Mouse (Mus musculus) heart, embryonic 14.5 days (tissue): ENCODE measurements at regions not wholly inside any gene's neighbourhood (a gene's known extent, or its start where the extent isn't known, plus 50 kb on each side); places are given as distances from the start of the nearest gene placed in this dataset.

Source experiments
- ATAC-seq: fragments of 200-750 bp; cut with Nextera tagmentation; 2 replicates; pipeline ENCODE4 v1.8.0; 2017; ENCODE audit warnings: low read depth, moderate TSS enrichment; ENCODE audit not compliant: insufficient number of reproducible peaks, insufficient read depth, low FRiP score
- H3K27ac ChIP-seq, 2 experiments: fragments of 200-500 bp in 1 of 2; fragments of 300-500 bp in 1 of 2; sonication (generic) in 1 of 2; replicated peaks in 1 of 2; 2 replicates each; pipeline ENCODE4 v1.5.1; 2012 to 2014; ENCODE audit warnings: low read depth in 2 of 2, low read length in 2 of 2, control low read depth in 1 of 2, mild to moderate bottlenecking in 1 of 2, mixed read lengths in 1 of 2; ENCODE audit not compliant: control insufficient read depth in 1 of 2, insufficient read depth in 1 of 2
- H3K27me3 ChIP-seq: fragments of 300-500 bp; sonication (generic); 2 replicates; pipeline ENCODE4 v1.6.1; 2014; ENCODE audit warnings: mild to moderate bottlenecking, low read length, control low read depth; ENCODE audit not compliant: control insufficient read depth, insufficient read depth
- H3K36me3 ChIP-seq: fragments of 300-500 bp; sonication (generic); 2 replicates; pipeline ENCODE4 v1.6.1; 2014; ENCODE audit warnings: mild to moderate bottlenecking, control low read depth, low read length, mixed read lengths; ENCODE audit not compliant: control insufficient read depth, insufficient read depth
- H3K4me1 ChIP-seq, 2 experiments: fragments of 200-500 bp in 1 of 2; fragments of 300-500 bp in 1 of 2; sonication (generic) in 1 of 2; 2 replicates each; pipeline ENCODE4 v1.6.1; 2012 to 2014; ENCODE audit warnings: low read length in 2 of 2, control low read depth in 1 of 2, mixed read lengths in 1 of 2; ENCODE audit not compliant: control insufficient read depth in 2 of 2, insufficient read depth in 2 of 2
- H3K4me2 ChIP-seq: fragments of 300-500 bp; sonication (generic); 2 replicates; pipeline ENCODE4 v1.6.1; 2014; ENCODE audit warnings: mild to moderate bottlenecking, low read length
- H3K4me3 ChIP-seq, 2 experiments: fragments of 200-500 bp in 1 of 2; fragments of 300-500 bp in 1 of 2; sonication (generic) in 1 of 2; 2 replicates each; pipeline ENCODE4 v1.5.1; 2012 to 2014; ENCODE audit warnings: low read length in 2 of 2, mild to moderate bottlenecking in 2 of 2, control low read depth in 1 of 2, low read depth in 1 of 2, moderate library complexity in 1 of 2; ENCODE audit not compliant: control insufficient read depth in 1 of 2, insufficient read depth in 1 of 2
- H3K9ac ChIP-seq: fragments of 300-500 bp; sonication (generic); 2 replicates; pipeline ENCODE4 v1.6.1; 2014; ENCODE audit warnings: mild to moderate bottlenecking, low read length
- H3K9me3 ChIP-seq: fragments of 300-500 bp; sonication (generic); 2 replicates; pipeline ENCODE4 v1.6.1; 2016; ENCODE audit warnings: low read length, control low read depth; ENCODE audit not compliant: control insufficient read depth
- WGBS: fragments of 180-500 bp; shearing (Covaris S2); extraction: QIAGEN DNeasy Blood & Tissue Kit; methylation state at CpG from one replicate; pipeline ENCODE4 v1.1.7; 2014; 5-methylcytosine and 5-hydroxymethylcytosine counted together

- Histone ChIP-seq H3K9me3 (no peaks in the 10 kb centered on the region), H3K4me1 (peaks cover 0 to 4% of the 10 kb centered on the region in 2 experiments; a peak in 2 of 4 replicates), H3K36me3 (no peaks in the 10 kb centered on the region), H3K4me3 (no peak overlapping the region), H3K27ac (no peak overlapping the region), H3K4me2 (no peak overlapping the region), H3K9ac (no peak overlapping the region), H3K27me3 (no peaks in the 10 kb centered on the region)
- ATAC-seq: no peak
- 83% methylated on average over 5 of the region's 5 CpGs for WGBS
Measured at GRCm38 (mm10) chr9:23136511-23136910, 86.4 kb upstream of the Bmper start.

GRCm38 (mm10) chr9:23137682-23138210 lies 85.1 kb upstream of the Bmper start:
- Histone ChIP-seq H3K36me3 (no peaks in the 10 kb centered on the region), H3K9ac (no peak overlapping the region), H3K4me2 (no peak overlapping the region), H3K9me3 (no peaks in the 10 kb centered on the region), H3K27me3 (no peaks in the 10 kb centered on the region), H3K27ac (no peak overlapping the region; a peak in 1 of 4 replicates), H3K4me3 (no peak overlapping the region), H3K4me1 (peaks cover 0 to 4% of the 10 kb centered on the region in 2 experiments; a peak in 2 of 4 replicates)
- 45% methylated on average over 5 of the region's 5 CpGs for WGBS
- no peak for ATAC-seq

- H3K4me3 ChIP-seq: no peak overlapping the region
- H3K9me3 ChIP-seq: no peaks in the 10 kb centered on the region
- ATAC-seq: no peak
- WGBS: 83% methylated on average over 4 of the region's 4 CpGs
- H3K4me2 ChIP-seq: no peak overlapping the region
- peaks cover 0 to 2% of the 10 kb centered on the region in 2 experiments; a peak in 1 of 4 replicates for H3K4me1 ChIP-seq
- H3K36me3 ChIP-seq: no peaks in the 10 kb centered on the region
- H3K9ac ChIP-seq: no peak overlapping the region
- H3K27ac ChIP-seq: no peak overlapping the region
- no peaks in the 10 kb centered on the region for H3K27me3 ChIP-seq
Measured at GRCm38 (mm10) chr9:23139580-23140162, 83.2 kb upstream of the Bmper start.

- Histone ChIP-seq H3K9me3 (no peaks in the 10 kb centered on the region), H3K27ac (no peak overlapping the region), H3K9ac (no peak overlapping the region), H3K4me1 (no peaks in the 10 kb centered on the region), H3K4me3 (no peak overlapping the region), H3K27me3 (no peaks in the 10 kb centered on the region), H3K36me3 (no peaks in the 10 kb centered on the region), H3K4me2 (no peak overlapping the region)
- ATAC-seq: no peak
- WGBS: 78% methylated on average over 7 of the region's 7 CpGs
Measured at GRCm38 (mm10) chr9:23144281-23144680, 78.6 kb upstream of the Bmper start.

- H3K27me3 ChIP-seq: no peaks in the 10 kb centered on the region
- H3K36me3 ChIP-seq: no peaks in the 10 kb centered on the region
- no peaks in the 10 kb centered on the region for H3K9me3 ChIP-seq
- no peak overlapping the region for H3K4me2 ChIP-seq
- H3K27ac ChIP-seq: no peak overlapping the region
- no peak for ATAC-seq
- H3K4me1 ChIP-seq: no peaks in the 10 kb centered on the region
- WGBS: 66% methylated on average over 6 of the region's 6 CpGs
- H3K9ac ChIP-seq: no peak overlapping the region
- H3K4me3 ChIP-seq: no peak overlapping the region
Measured at GRCm38 (mm10) chr9:23150338-23150737, 72.5 kb upstream of the Bmper start.

GRCm38 (mm10) chr9:23150874-23151273 lies 72.0 kb upstream of the Bmper start:
- WGBS: 59% methylated on average over 3 of the region's 3 CpGs
- no peak overlapping the region for H3K4me3 ChIP-seq

GRCm38 (mm10) chr9:23151953-23152490 lies 70.9 kb upstream of the Bmper start:
- WGBS: 58% methylated on average over 1 of the region's 1 CpGs
- H3K27ac ChIP-seq: no peak overlapping the region
- no peak overlapping the region for H3K4me3 ChIP-seq
- peaks cover 0 to 2% of the 10 kb centered on the region in 2 experiments; a peak in 1 of 4 replicates for H3K4me1 ChIP-seq
- H3K27me3 ChIP-seq: no peaks in the 10 kb centered on the region
- no peaks in the 10 kb centered on the region for H3K36me3 ChIP-seq
- H3K9me3 ChIP-seq: no peaks in the 10 kb centered on the region
- no peak overlapping the region for H3K4me2 ChIP-seq
- ATAC-seq: no peak
- H3K9ac ChIP-seq: no peak overlapping the region

More at GRCm38 (mm10) chr9:23150874-23151273, 72.0 kb upstream of the Bmper start:
- Histone ChIP-seq H3K27ac (no peak overlapping the region), H3K9ac (no peak overlapping the region), H3K9me3 (no peaks in the 10 kb centered on the region), H3K27me3 (no peaks in the 10 kb centered on the region), H3K4me1 (no peaks in the 10 kb centered on the region), H3K4me2 (no peak overlapping the region), H3K36me3 (no peaks in the 10 kb centered on the region)
- no peak for ATAC-seq
